Mouse (Mus musculus): ENCODE measurements around the gene Bmp8b.

DNA sequence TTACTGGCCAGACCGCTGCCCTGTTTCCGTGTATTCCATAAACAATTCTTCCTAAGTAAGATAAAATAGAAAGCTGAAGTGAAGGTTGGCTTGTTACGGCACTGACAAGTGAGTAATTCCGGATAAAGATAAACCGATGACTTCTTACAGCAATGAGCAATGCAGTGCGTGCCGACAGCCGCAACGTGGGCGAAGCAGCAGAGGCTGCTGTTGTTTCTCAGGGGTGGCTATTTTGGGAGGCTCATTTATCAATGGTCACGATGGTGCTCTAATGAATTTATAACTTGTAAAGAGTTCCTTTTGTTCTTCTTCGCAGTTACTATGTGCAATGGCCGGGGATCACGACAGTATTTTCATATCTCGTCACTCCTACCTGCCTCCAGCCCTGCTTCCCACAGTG is 59.2 kb downstream of the Bmp8b start:
- TF ChIP-seq CHD2 (IDR thresholded peaks at IDR 0.05; ENCODE audit: low read depth, low read length), result no peak
- no peak for TF ChIP-seq HCFC1 (IDR thresholded peaks at IDR 0.05; ENCODE audit: borderline replicate concordance, insufficient read depth, low read length)

Measured in ES-E14 (cell line).